Mouse (Mus musculus): Measurements from ENCODE around the gene Reps2. TPM values are rescaled to one million over a fixed set of nuclear protein-coding genes. Genes with fewer than 3 reads are reported as not detected.

Gene Reps2
- polyA plus RNA-seq, 1 experiment from 2014 or later: 1.2 TPM

DNA sequence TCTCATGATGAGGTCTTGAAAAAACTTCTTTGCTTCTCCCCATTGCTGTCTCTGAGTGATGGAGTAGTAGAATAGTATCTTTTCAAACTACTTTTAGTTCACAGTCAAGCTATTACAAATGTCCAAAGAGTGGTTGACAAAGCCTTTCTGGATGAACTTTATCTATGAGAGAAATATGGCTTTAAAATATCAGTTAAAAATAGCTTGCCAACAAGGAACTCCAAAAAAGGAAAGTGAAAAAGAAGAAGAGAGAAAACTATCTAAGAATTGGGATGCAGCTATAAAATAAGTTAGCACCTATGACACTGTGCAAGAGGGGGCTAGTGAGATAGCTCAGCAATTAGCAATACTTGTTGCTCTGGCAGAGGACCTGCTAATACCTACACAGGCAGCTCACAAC, 190.8 kb downstream of the Reps2 start:
- H3K27ac ChIP-seq (ENCODE audit: low read depth, low read length): no peak overlapping the region
- no peak for DNase-seq (ENCODE audit: low spot score)
- no peak overlapping the region for H3K4me3 ChIP-seq (ENCODE audit: low read depth, low read length)
- no peak overlapping the region for H3K4me2 ChIP-seq (ENCODE audit: low read depth, low read length, severe bottlenecking)
- H3K9ac ChIP-seq (ENCODE audit: low read length): no peak overlapping the region
- no peaks in the 10 kb centered on the region for H3K4me1 ChIP-seq (replicated peaks; ENCODE audit: control insufficient read depth, insufficient read depth, low read length)
- H3K27me3 ChIP-seq (ENCODE audit: control insufficient read depth, insufficient read depth, low read length): peaks cover 7% of the 10 kb centered on the region
- no peaks in the 10 kb centered on the region for H3K9me3 ChIP-seq (ENCODE audit: control insufficient read depth, low read length)
- ATAC-seq (replicated peaks; ENCODE audit: low FRiP score): no peak
- no peaks in the 10 kb centered on the region for H3K36me3 ChIP-seq (ENCODE audit: control insufficient read depth, insufficient read depth, low read length)

DNA sequence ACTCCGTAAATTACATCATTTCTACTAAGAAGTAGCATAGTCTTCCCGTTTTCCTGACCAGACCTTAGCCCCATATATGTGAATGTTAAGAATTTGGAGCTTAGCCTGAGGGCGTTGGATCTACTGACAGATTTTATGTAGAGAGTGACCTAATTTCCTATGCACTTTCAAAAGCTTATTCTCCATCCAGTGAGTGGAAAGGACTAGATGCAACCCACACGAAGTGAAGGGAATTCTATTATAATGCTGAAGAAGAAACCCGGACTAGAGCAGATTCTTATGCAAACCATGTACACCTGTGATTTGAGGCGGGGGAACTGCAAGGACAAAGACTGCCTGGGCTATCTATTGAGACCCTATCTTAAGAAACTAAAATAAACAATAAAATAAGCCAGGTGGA, 195.5 kb downstream of the Reps2 start:
- ATAC-seq (replicated peaks; ENCODE audit: low FRiP score) (no peak), DNase-seq (ENCODE audit: low spot score) (no peak)
- Histone ChIP-seq H3K9me3 (ENCODE audit: control insufficient read depth, low read length) (no peaks in the 10 kb centered on the region), H3K36me3 (ENCODE audit: control insufficient read depth, insufficient read depth, low read length) (no peaks in the 10 kb centered on the region), H3K4me1 (replicated peaks; ENCODE audit: control insufficient read depth, insufficient read depth, low read length) (no peaks in the 10 kb centered on the region), H3K4me2 (ENCODE audit: low read depth, low read length, severe bottlenecking) (no peak overlapping the region), H3K27ac (ENCODE audit: low read depth, low read length) (no peak overlapping the region), H3K4me3 (ENCODE audit: low read depth, low read length) (no peak overlapping the region), H3K9ac (ENCODE audit: low read length) (no peak overlapping the region), H3K27me3 (ENCODE audit: control insufficient read depth, insufficient read depth, low read length) (peaks cover 8% of the 10 kb centered on the region)
- WGBS: 68% methylated on average over 6 of the region's 6 CpGs

DNA sequence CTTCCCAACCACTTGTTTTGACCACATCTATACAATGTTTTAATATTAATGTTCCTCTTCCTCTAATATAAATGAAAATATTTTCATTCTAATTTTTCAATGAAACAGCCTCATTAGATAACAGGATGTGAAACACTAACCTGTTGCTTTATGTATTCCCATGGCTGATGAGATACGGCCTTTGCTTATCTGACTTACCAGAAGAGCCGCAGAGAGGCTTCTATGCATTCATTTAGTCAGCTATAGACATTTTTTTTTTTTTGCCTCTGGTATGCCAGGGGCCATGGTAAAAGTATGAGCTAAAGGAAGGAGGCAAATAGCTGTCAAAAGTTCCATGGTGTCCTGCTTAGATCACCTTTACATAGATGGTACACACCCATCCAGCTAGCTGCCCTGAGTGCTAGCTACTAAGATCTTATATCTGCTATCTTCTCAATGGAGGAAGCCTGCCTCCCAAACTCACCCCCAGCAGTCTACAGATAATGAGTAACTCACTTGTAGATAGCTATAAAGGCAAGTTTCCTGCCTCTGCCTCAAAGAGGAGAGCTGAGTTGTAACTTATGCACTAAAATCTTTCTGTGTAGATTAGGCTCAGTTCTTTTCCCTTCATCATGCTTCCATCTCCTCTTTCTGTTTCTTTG, 196.7 kb downstream of the Reps2 start:
- no peak for ATAC-seq (replicated peaks; ENCODE audit: low FRiP score)
- Histone ChIP-seq H3K9me3 (ENCODE audit: control insufficient read depth, low read length) (no peaks in the 10 kb centered on the region), H3K36me3 (ENCODE audit: control insufficient read depth, insufficient read depth, low read length) (no peaks in the 10 kb centered on the region), H3K27me3 (ENCODE audit: control insufficient read depth, insufficient read depth, low read length) (peaks cover 9% of the 10 kb centered on the region), H3K9ac (ENCODE audit: low read length) (no peak overlapping the region), H3K4me1 (replicated peaks; ENCODE audit: control insufficient read depth, insufficient read depth, low read length) (no peaks in the 10 kb centered on the region), H3K27ac (ENCODE audit: low read depth, low read length) (no peak overlapping the region), H3K4me3 (ENCODE audit: low read depth, low read length) (no peak overlapping the region), H3K4me2 (ENCODE audit: low read depth, low read length, severe bottlenecking) (no peak overlapping the region)
- WGBS: 94% methylated on average over 2 of the region's 2 CpGs
- no peak for DNase-seq (ENCODE audit: low spot score)

DNA sequence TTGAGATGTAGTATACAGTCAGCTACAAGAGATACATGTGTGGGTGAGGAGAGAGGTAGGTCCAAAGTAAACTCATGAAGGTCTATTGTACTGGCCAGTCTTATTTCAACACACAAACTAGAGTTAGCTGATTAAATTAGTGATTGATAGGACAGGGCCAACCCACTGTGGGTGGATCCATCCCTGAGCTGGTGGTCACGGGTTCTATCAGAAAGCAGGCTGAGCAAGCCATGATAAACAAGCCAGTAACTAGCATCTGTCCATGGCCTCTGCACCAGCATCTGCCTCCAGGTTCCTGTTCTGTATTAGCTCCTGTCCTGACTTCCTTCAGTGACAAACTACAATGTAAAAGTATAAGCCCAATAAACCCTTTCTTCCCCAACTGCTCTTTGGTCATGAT, 200.1 kb downstream of the Reps2 start:
- Histone ChIP-seq H3K9me3 (ENCODE audit: control insufficient read depth, low read length) (no peaks in the 10 kb centered on the region), H3K9ac (ENCODE audit: low read length) (no peak overlapping the region), H3K4me3 (ENCODE audit: low read depth, low read length) (no peak overlapping the region), H3K36me3 (ENCODE audit: control insufficient read depth, insufficient read depth, low read length) (no peaks in the 10 kb centered on the region), H3K4me1 (replicated peaks; ENCODE audit: control insufficient read depth, insufficient read depth, low read length) (no peaks in the 10 kb centered on the region), H3K4me2 (ENCODE audit: low read depth, low read length, severe bottlenecking) (no peak overlapping the region), H3K27ac (ENCODE audit: low read depth, low read length) (no peak overlapping the region), H3K27me3 (ENCODE audit: control insufficient read depth, insufficient read depth, low read length) (peaks cover 6% of the 10 kb centered on the region)
- no peak for DNase-seq (ENCODE audit: low spot score)
- ATAC-seq (replicated peaks; ENCODE audit: low FRiP score): no peak
- 80% methylated on average over 1 of the region's 1 CpGs for WGBS

DNA sequence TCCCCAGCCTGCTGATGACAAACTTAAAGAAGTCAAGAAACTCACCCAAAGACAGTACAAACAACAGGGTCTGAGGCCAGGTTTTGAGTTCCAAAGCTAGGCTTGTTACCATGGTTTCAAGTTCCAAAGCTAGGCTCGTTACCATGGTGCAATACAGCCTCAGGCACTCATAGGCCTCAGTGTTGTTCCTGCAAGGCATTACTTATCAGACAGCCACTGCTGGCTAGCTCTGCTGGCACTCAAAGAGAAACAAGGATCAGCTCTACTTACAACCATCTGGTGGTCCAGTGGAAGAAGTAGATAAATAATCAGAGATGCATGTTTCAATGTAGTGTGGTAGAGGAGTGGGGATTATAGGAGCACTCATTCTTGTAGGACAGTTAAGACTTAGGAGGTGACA, 200.5 kb downstream of the Reps2 start:
- Histone ChIP-seq H3K4me2 (ENCODE audit: low read depth, low read length, severe bottlenecking) (no peak overlapping the region), H3K9ac (ENCODE audit: low read length) (no peak overlapping the region), H3K4me3 (ENCODE audit: low read depth, low read length) (no peak overlapping the region), H3K9me3 (ENCODE audit: control insufficient read depth, low read length) (no peaks in the 10 kb centered on the region), H3K36me3 (ENCODE audit: control insufficient read depth, insufficient read depth, low read length) (no peaks in the 10 kb centered on the region), H3K27me3 (ENCODE audit: control insufficient read depth, insufficient read depth, low read length) (peaks cover 6% of the 10 kb centered on the region), H3K4me1 (replicated peaks; ENCODE audit: control insufficient read depth, insufficient read depth, low read length) (no peaks in the 10 kb centered on the region), H3K27ac (ENCODE audit: low read depth, low read length) (no peak overlapping the region)
- no peak for ATAC-seq (replicated peaks; ENCODE audit: low FRiP score)
- WGBS: 21% methylated on average over 1 of the region's 1 CpGs
- no peak for DNase-seq (ENCODE audit: low spot score)

DNA sequence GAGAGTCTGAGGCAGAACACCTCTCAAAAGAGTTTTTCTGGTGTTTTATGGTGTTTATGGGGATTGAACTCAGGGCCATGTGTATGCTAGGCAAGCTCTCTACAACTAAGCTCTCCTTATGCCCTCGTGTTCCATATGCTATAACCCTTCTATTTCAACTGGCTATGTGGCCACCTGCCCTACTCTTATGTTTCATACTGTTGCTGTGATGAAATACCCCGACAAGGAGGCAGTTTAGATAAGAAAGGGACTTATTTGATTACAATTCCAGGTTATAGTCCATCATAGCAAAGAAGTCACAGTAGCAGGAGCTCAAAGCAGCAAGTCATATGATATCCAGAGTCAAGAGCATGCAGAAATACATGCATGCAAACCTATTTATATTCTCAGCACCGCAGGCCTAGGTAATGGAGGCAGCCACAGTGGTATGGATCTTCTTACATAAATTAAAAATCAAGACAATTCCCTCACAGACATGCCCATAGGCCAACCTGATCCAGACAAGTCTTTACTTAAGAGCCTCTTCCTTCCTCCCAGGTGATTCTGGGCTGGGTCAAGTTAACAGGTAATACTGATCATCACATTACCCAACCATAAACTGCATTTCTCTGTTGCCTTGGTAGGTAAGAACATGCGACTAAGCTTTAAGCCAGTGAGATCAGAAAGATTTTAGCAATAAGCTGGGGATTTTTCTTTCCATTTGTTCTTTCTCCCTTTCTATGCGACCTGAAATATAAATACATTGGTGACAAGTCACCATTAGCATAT, 210.5 kb downstream of the Reps2 start:
- 86% methylated on average over 5 of the region's 5 CpGs for WGBS

DNA sequence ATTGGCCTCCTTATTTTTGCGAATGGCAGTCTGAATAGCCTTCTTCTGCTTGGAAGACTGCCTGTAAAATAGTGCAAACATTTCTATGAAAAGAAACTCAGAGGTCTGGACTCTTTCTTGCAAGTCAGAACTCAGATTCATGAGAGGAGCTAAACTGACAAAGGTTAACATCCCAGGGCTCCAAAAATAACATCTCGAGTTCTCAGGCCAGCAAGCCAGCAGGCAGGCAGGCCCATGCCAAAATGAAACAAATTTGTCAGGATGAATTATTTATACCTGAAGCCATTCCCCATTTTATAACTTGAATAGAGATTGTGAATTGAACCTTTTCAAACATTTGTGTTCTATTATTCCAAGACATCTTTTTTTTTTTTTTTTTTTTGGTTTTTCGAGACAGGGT, 215.8 kb downstream of the Reps2 start:
- H3K27ac ChIP-seq (ENCODE audit: low read depth, low read length): no peak overlapping the region
- DNase-seq (ENCODE audit: low spot score) (no peak), ATAC-seq (replicated peaks; ENCODE audit: low FRiP score) (no peak)
- H3K36me3 ChIP-seq (ENCODE audit: control insufficient read depth, insufficient read depth, low read length): no peaks in the 10 kb centered on the region
- H3K4me3 ChIP-seq (ENCODE audit: low read depth, low read length): no peak overlapping the region
- H3K4me2 ChIP-seq (ENCODE audit: low read depth, low read length, severe bottlenecking): no peak overlapping the region
- H3K9ac ChIP-seq (ENCODE audit: low read length): no peak overlapping the region
- H3K9me3 ChIP-seq (ENCODE audit: control insufficient read depth, low read length): no peaks in the 10 kb centered on the region
- H3K27me3 ChIP-seq (ENCODE audit: control insufficient read depth, insufficient read depth, low read length): no peaks in the 10 kb centered on the region
- H3K4me1 ChIP-seq (replicated peaks; ENCODE audit: control insufficient read depth, insufficient read depth, low read length): no peaks in the 10 kb centered on the region
- WGBS: 84% methylated on average over 2 of the region's 3 CpGs

More for the DNA sequence above, 210.5 kb downstream of the Reps2 start:
- no peaks in the 10 kb centered on the region for H3K4me1 ChIP-seq (replicated peaks; ENCODE audit: control insufficient read depth, insufficient read depth, low read length)
- H3K9ac ChIP-seq (ENCODE audit: low read length): no peak overlapping the region
- peaks cover 2% of the 10 kb centered on the region; the same call in 1 of the 2 replicates for H3K27me3 ChIP-seq (ENCODE audit: control insufficient read depth, insufficient read depth, low read length)
- no peak overlapping the region for H3K27ac ChIP-seq (ENCODE audit: low read depth, low read length)
- no peaks in the 10 kb centered on the region for H3K36me3 ChIP-seq (ENCODE audit: control insufficient read depth, insufficient read depth, low read length)
- no peak overlapping the region for H3K4me3 ChIP-seq (ENCODE audit: low read depth, low read length)
- no peak for DNase-seq (ENCODE audit: low spot score)
- H3K9me3 ChIP-seq (ENCODE audit: control insufficient read depth, low read length): no peaks in the 10 kb centered on the region
- no peak for ATAC-seq (replicated peaks; ENCODE audit: low FRiP score)
- no peak overlapping the region for H3K4me2 ChIP-seq (ENCODE audit: low read depth, low read length, severe bottlenecking)

DNA sequence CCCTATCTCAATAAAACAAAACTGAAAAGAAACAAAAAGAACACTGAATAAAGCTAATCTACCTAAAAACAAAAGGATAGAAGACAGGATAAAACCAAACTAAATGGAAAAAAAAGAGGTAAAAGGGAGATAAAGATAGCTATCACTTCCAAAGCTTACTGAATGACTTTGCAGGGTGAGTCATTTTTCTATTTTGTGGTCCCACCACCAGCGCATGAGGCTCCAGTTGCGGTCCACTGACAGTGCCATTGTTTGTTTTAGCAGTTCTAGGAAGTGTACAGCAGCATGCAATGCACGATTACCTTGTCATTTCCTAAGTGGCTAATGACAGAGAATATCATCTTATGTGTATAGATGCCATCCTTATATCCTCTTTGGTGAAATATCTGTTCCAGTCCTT, 224.0 kb downstream of the Reps2 start:
- no peak overlapping the region for H3K9ac ChIP-seq (ENCODE audit: low read length)
- H3K4me2 ChIP-seq (ENCODE audit: low read depth, low read length, severe bottlenecking): no peak overlapping the region
- 84% methylated on average over 3 of the region's 3 CpGs for WGBS
- H3K27me3 ChIP-seq (ENCODE audit: control insufficient read depth, insufficient read depth, low read length): peaks cover 6% of the 10 kb centered on the region; the same call in 1 of the 2 replicates
- no peaks in the 10 kb centered on the region for H3K4me1 ChIP-seq (replicated peaks; ENCODE audit: control insufficient read depth, insufficient read depth, low read length)
- H3K4me3 ChIP-seq (ENCODE audit: low read depth, low read length): no peak overlapping the region
- no peaks in the 10 kb centered on the region for H3K36me3 ChIP-seq (ENCODE audit: control insufficient read depth, insufficient read depth, low read length)
- H3K9me3 ChIP-seq (ENCODE audit: control insufficient read depth, low read length): no peaks in the 10 kb centered on the region
- DNase-seq (ENCODE audit: low spot score) (no peak), ATAC-seq (replicated peaks; ENCODE audit: low FRiP score) (no peak)
- H3K27ac ChIP-seq (ENCODE audit: low read depth, low read length): no peak overlapping the region

DNA sequence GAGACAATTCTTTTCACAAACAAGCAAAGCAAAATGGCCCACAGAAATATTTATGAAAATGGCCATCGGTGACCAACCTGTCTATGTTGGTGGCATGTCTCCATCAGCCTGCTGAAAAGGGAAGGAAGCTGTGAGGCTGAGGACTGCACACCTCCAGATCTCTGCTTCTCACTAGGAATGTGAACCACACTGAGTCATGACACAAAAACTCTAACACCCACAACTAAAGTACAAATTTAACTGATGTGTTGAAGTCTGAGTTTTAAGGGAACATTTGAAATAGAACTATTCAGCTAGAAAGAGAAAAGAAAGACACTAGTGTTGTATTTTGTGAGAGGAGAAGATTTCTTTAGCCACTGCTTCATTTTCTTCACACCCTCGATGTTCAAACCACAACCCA, 230.3 kb downstream of the Reps2 start:
- ATAC-seq (replicated peaks; ENCODE audit: low FRiP score) (no peak), DNase-seq (ENCODE audit: low spot score) (no peak)
- H3K36me3 ChIP-seq (ENCODE audit: control insufficient read depth, insufficient read depth, low read length): no peaks in the 10 kb centered on the region
- H3K4me1 ChIP-seq (replicated peaks; ENCODE audit: control insufficient read depth, insufficient read depth, low read length): no peaks in the 10 kb centered on the region
- no peak overlapping the region for H3K4me3 ChIP-seq (ENCODE audit: low read depth, low read length)
- WGBS: 80% methylated on average over 2 of the region's 2 CpGs
- H3K9ac ChIP-seq (ENCODE audit: low read length): no peak overlapping the region
- H3K27me3 ChIP-seq (ENCODE audit: control insufficient read depth, insufficient read depth, low read length): peaks cover 8% of the 10 kb centered on the region; the same call in 1 of the 2 replicates
- H3K27ac ChIP-seq (ENCODE audit: low read depth, low read length): no peak overlapping the region
- no peak overlapping the region for H3K4me2 ChIP-seq (ENCODE audit: low read depth, low read length, severe bottlenecking)
- H3K9me3 ChIP-seq (ENCODE audit: control insufficient read depth, low read length): no peaks in the 10 kb centered on the region
